Mouse (Mus musculus): ENCODE data around the gene Sirt5. TPM values are rescaled to one million over a fixed set of nuclear protein-coding genes. Genes with fewer than 3 reads are reported as not detected.

Sirt5 gene
- total RNA-seq, 2 experiments from 2014 or later = 6.2 to 12.8 TPM

Other genes with a start within 250 kb of the Sirt5 start
- 10.7 and 21.3 TPM in 2 replicates for gene Tbc1d7, start 194.0 kb upstream of the Sirt5 start, total RNA-seq (2014; fragmentation: Nextera tagmentation)
- gene Tbc1d7, start 194.0 kb upstream of the Sirt5 start, total RNA-seq (2017) = 5.1 and 7.7 TPM in 2 replicates
- 1.2 and 1.6 TPM in 2 replicates for gene Gfod1, start 61.3 kb upstream of the Sirt5 start, total RNA-seq (2014; fragmentation: Nextera tagmentation)
- gene Gfod1, start 61.3 kb upstream of the Sirt5 start, total RNA-seq (2017) = 0.42 and 2.9 TPM in 2 replicates
- 182 and 212 TPM in 2 replicates for gene Nol7, start 32.9 kb downstream of the Sirt5 start, total RNA-seq (2014; fragmentation: Nextera tagmentation)
- gene Nol7, start 32.9 kb downstream of the Sirt5 start, total RNA-seq (2017) = 282 and 379 TPM in 2 replicates
- 36.8 and 36.9 TPM in 2 replicates for gene Ranbp9, start 115.8 kb downstream of the Sirt5 start, total RNA-seq (2014; fragmentation: Nextera tagmentation)
- 54.2 and 60.4 TPM in 2 replicates for gene Ranbp9, start 115.8 kb downstream of the Sirt5 start, total RNA-seq (2017)
- gene Mcur1, start 194.7 kb downstream of the Sirt5 start, total RNA-seq (2014; fragmentation: Nextera tagmentation) = 17.0 and 21.1 TPM in 2 replicates
- 10.9 and 14.2 TPM in 2 replicates for gene Mcur1, start 194.7 kb downstream of the Sirt5 start, total RNA-seq (2017)